Mouse (Mus musculus) c-Kit-negative CD71-positive TER-119-positive erythroid progenitor cells, embryonic 14.5 days (primary cell): Measurements from ENCODE around the gene Kcnh6.

Experiments
- DNase-seq: peaks from one replicate; pipeline ENCODE4 v3.0.0-alpha.2; 2013; ENCODE audit warnings: low read depth, low spot score

The Kcnh6 gene

GRCm38 (mm10) chr11:106061311-106061710 lies 53.4 kb downstream of the Kcnh6 start:
- no peak for DNase-seq

- DNase-seq = no peak
Measured at GRCm38 (mm10) chr11:106063756-106064155, 55.8 kb downstream of the Kcnh6 start.

DNA sequence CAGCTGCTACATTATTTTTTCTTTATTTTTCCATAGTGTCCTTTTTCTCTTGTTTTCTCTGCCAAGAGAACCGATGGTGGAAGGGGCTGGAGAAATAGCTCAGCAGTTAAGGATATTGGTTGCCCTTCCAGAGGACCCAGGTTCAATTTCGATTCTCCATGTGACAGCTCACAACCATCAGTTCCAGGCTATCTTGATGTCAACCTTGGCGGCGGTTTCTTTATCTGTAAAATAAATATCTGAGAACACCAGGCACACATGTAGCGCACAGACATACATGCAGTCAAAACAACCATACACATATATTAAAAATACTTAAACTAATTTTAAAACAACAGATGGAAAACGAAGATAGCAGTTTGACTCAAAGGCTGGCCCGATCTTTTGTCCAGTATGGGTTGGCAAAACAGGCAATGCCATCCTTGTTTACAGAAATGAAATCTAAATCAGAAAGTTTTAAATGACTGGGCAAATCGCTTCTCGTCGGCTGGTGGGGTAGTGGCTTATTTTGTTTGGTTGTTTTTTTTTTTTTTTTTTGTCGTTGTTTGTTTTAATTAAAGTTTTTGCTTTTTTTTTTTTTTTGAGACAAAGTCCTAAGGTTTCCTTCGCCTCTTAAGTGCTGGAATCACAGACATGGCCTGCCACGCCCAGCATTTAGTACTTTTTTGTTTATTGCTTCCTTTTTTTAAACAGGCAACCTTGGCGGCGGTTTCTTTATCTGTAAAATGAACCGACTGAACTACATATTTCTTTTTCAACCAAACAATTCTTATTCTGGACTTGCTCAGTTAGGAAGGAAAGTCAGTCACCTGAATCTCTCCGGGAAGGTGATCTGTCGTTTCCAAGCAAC lies 57.4 kb downstream of the Kcnh6 start:
- DNase-seq = no peak

GRCm38 (mm10) chr11:106065923-106066571 lies 58.1 kb downstream of the Kcnh6 start, which contains the start of gene Taco1:
Taco1 (plus strand) TSS chr11:106066061.
- DNase-seq = peak; percentile 81

DNA sequence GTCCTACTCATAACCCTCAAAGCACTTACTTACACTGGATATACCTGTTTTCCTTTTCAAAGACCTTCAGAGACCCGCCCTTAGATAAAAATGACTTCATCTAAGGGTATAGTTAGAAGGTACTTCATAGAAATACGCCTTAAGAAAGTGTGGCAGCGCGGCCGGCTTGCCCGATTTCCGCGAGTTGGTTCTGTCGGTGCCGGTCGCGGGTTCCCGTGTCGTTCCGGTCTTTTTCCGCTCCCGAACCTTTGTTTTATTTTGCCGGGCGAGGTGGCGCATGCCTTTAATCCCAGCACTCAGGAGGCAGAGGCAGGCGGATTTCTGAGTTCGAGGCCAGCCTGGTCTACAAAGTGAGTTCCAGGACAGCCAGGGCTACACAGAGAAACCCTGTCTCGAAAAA lies 58.7 kb downstream of the Kcnh6 start:
- peak; percentile 51 for DNase-seq

DNA sequence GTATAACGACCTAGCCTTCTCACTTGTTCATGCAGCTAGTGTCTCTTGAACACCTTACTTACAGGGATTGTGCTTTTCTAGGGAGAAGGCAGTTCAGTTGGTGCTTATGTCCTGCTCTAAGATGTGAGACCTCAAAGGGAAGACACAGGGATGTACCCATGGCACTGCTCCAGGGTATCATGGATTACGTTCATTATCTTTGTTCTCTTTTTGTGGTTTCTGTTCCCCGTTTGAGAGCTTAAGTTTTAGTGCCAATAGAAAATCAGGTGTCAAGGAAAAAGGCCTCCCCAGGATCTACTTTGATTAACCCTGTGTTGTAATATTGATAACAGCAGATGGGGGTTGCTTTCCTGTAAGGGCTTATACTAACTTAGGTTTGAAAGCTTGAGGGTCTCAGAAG lies 65.8 kb downstream of the Kcnh6 start:
- no peak for DNase-seq

DNA sequence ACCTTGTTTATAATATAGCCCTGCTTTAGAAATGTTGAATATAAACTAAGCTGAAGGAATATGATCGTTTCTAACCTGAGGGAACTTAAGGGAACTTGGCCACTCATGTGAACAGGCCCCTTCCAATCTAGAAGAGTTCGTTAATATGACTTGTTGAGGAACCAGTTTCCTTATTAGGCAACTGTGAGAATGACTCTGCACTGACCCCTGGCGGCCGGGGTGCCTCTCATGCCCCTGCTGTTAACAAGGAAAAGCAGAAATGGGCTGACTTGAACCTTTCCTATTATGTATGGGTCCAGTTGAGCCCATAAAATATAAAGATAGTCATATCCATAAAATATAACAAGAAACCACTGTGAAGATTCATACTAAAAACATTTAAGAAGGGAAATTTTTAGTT lies 68.4 kb downstream of the Kcnh6 start:
- DNase-seq = peak; percentile 48
